Mouse (Mus musculus) testis, postnatal 10 days (tissue): ENCODE measurements around the gene Olfr666.
"Not testable (repeated sequence)": the region's sequence is repeated elsewhere in the genome, so short reads cannot be mapped to it uniquely, and the experiment has no call there.

Experiments
- DNase-seq: peaks from one replicate; pipeline ENCODE4 v3.0.0; 2021; ENCODE audit warnings: low spot score

The Olfr666 gene

DNA sequence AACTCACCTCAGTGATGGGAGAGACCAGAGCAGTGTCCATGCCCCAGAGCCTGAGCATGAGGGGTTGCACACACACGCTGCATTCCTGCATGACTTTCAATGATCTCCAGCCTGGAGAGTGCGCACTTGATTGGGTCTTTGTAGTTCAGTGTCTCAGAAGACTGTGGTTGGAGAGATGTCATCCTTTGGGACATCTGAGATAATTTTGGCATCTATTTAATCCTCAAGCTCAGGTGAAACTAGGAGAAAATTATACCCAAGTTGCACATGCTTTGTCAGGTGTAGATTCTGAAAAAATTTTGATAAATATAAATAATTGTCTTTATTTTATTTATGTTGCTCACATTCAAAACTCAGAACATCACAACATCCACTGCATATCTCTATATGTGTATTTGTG, at the start of gene Olfr666:
Olfr666 (minus strand) TSS at position 101 of the 400 bp plus-strand sequence.
- no peak for DNase-seq

- DNase-seq = no peak
Measured at GRCm38 (mm10) chr7:104933940-104934339, 38.2 kb upstream of the Olfr666 start, which contains the start of gene Olfr669. Gene Olfr669 (plus strand): TSS chr7:104934240.

GRCm38 (mm10) chr7:104927957-104928356, 32.2 kb upstream of the Olfr666 start, which contains the start of gene Olfr668:
Gene Olfr668 (minus strand): TSS chr7:104928057.
- no peak for DNase-seq

DNA sequence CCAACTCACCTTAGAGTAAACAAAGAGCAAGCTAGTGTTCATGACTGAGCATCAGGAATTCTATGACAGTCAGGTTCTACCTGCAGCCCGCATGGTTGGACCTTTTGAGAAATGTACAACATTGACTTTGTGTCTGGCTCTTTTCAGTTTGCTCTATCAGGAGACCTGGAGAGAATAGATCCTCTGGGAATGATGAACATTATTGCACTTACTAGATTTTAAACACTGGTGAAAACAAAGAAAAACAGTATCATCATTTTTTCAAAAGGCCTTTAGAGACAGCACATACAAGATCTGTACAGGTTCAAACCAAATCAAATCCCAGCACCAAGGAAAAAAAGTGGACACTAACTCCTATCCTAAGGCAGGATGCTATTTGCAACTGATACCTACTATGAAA, 25.6 kb upstream of the Olfr666 start, which contains the start of gene Olfr667:
Olfr667 (minus strand) TSS at position 101 of the 400 bp plus-strand sequence.
- DNase-seq = no peak

DNA sequence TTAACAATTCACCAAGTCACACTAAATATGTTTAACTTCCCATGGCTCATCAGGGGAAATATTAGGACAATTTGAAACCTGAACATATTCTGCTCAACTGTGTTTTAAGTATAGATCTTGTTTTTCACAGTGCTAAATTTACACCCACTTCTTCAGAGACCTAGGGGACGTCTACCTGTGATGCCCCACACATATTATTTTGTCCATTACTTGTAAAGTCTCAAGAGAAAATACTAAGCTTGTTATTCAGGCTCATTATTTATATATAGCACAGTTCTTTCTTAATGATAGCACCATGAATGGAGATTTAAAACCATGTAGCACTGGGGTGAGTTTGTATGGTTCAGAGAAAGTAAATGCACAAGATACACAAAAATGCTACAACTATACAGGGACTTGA, 18.0 kb downstream of the Olfr666 start, which contains the start of gene Olfr665:
Olfr665 (plus strand) TSS at position 301 of the 400 bp plus-strand sequence.
- no peak for DNase-seq

DNA sequence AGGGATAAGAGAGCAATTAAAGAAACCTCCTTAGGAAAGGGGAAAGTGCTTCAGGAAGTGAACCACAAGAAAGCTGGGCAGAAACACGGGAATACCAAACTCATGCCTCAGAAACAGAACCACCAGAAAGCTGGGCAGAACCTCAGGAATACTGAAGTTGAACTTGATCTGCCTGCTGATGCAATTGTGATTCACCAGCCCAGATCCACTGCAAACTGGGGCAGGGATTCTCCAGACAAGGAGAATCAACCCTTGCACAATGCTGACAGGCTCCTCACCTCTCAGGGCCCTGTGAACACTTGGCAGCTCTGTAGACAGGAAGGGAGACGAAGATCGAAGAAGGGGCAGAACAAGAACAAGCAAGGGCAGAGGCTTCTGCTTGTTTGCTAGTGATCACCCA, 34.4 kb downstream of the Olfr666 start:
- DNase-seq = no peak

GRCm38 (mm10) chr7:104857683-104858082, 38.1 kb downstream of the Olfr666 start:
- DNase-seq = no peak

- not testable (repeated sequence) for DNase-seq
Measured at GRCm38 (mm10) chr7:104856709-104857108, 39.0 kb downstream of the Olfr666 start, which contains the start of gene Usp17la. Gene Usp17la (plus strand): TSS chr7:104857009.

GRCm38 (mm10) chr7:104855248-104855750, 40.5 kb downstream of the Olfr666 start:
- no peak for DNase-seq

DNA sequence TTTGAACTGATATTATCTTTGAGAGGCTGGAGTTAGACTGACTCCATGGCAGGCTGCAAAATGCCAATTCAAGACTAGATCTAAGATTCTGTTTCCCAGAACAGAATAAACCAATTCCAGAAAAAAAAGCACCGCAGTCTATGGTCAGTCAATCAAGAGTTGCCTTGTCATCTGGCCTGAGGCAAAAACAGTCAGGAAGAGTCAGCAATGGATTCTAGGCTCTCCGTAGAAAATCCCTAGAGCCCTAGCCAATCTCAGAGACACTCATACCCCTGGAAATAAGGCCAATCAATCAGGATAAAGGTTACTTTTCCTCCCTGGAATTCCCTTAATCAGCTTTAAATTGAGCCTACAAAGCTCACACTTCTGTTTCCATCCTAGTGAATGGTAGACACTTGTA, 44.2 kb downstream of the Olfr666 start:
- DNase-seq = not testable (repeated sequence)

DNA sequence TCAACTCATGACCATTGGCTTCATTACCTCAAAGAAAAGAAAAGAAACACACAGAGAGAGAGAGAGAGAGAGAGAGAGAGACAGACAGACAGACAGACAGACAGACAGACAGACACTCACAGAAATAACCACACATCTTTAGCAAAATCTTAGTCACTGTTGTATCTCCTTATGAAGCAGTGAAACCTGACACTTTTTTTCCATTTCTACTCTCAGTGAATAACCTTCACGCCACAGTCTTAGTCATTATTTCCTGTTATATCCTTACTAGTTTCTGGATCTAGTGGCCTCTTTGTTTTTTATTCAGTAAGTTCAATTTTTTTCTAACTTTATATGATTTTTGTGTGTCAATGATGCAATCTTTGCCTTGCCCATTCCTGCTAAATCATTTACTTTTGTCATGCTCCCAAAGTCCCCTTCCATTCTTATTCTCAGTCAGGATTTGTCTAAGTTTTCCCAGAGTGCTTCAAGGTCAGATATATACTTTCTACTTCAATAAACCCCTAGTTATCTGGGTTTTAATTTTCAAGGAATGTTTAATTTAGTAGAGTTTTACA, 51.9 kb downstream of the Olfr666 start:
- DNase-seq = no peak

DNA sequence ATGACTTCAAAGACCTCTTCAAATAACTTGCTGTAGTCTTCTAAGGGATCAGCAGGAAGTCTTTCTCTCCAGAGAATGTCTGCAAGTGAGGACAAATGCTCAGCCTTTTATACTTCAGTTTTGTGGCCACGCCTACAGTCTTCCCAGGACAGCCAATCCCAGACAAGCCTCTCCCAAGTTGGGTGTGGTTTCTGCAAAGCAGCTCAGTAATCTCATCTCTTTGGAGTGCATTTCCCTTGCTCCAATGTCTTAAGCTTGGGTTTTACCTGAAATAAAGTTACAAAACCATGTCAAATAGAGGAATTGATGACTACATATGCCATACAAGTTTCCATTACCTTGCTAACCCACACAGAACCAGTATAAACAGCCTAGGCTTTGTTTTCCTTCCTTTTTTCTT, 53.2 kb downstream of the Olfr666 start, which contains the start of gene Usp17lb:
Usp17lb (minus strand) TSS at position 101 of the 400 bp plus-strand sequence.
- DNase-seq = no peak
